Mouse (Mus musculus) lung, postnatal 0 days (tissue): ENCODE results near the gene H2-Q10.

ENCODE experiments used
- CTCF ChIP-seq: IDR thresholded peaks from 2 replicates; pipeline ENCODE4 v1.5.1; 2016; ENCODE audit warnings: antibody characterized with exemption, mild to moderate bottlenecking
- EP300 ChIP-seq: IDR thresholded peaks from 2 replicates; pipeline ENCODE4 v1.6.1; 2016; ENCODE audit warnings: antibody characterized with exemption, mild to moderate bottlenecking, control low read depth

DNA sequence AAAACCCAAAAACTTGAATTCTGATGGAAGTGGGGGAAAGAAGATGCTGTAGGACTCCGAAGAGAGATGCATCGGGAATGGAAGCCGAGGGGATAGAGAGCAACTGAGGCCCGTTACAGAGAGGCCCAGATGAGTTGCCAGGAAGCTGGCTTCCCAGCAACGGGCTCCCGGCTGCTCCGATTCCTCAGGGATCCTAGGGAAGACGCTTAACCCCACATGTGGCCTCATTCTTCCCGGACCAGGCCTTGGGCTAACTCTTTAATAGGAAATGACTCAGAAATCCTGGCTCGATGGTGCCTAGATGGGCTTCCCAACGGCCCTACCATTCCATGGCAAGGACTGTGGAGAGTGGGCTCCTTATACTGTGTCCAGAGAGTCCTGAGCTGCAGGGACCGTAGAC, 47.6 kb downstream of the H2-Q10 start:
- TF ChIP-seq CTCF (no peak), EP300 (no peak)
